Mouse (Mus musculus): ENCODE measurements around the gene Tctex1d2.

DNA sequence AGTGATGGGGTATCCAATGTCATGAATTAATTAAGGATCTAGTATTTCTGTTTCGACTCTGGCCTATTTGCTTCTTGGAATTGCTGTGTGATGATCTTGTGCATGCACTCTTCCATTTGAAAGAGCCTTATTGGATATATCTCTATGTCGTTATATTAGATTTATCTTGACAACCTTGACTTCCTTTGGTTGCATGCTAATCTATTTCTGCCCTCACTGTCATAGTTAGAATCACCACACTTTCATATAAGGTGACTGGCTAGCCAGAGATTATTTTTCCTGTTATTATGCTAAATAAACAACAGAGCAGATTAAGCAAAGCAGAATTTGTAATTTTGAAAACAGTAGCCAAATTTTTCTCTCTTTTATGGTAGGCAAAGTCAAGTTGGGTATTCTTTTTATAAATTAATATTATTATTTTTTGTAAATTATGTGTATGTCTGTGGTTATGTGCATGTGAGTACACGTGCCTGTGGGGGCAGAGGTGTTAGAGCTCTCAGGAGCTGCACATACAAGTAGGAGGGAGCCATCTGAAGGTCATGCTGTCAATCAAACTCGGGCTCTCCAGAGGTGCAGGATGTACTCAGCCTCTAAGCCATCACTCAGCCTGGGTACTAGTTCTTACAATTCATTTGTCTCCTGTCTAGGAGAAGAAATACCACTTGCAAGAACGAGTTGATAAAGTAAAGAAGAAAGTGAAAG is 50.1 kb downstream of the Tctex1d2 start:
- TF ChIP-seq CTCF (IDR thresholded peaks at IDR 0.05; ENCODE audit: control insufficient read depth, insufficient read depth, insufficient replicate concordance, low read depth, low read length) (no peak), POLR2A (IDR thresholded peaks at IDR 0.05; ENCODE audit: control insufficient read depth, low read depth, low read length) (no peak)

Data from testis, adult 2 months (tissue).